Mouse (Mus musculus): ENCODE measurements around the gene Ugt2a3. TPM values are rescaled to one million over a fixed set of nuclear protein-coding genes. Genes with fewer than 3 reads are reported as not detected.
"Not testable (repeated sequence)": the region's sequence is repeated elsewhere in the genome, so short reads cannot be mapped to it uniquely, and the experiment has no call there.

Gene Ugt2a3
- polyA plus RNA-seq (2014; fragmentation: Nextera tagmentation; extraction: Ambion mirVana) = not detected in 2 replicates

DNA sequence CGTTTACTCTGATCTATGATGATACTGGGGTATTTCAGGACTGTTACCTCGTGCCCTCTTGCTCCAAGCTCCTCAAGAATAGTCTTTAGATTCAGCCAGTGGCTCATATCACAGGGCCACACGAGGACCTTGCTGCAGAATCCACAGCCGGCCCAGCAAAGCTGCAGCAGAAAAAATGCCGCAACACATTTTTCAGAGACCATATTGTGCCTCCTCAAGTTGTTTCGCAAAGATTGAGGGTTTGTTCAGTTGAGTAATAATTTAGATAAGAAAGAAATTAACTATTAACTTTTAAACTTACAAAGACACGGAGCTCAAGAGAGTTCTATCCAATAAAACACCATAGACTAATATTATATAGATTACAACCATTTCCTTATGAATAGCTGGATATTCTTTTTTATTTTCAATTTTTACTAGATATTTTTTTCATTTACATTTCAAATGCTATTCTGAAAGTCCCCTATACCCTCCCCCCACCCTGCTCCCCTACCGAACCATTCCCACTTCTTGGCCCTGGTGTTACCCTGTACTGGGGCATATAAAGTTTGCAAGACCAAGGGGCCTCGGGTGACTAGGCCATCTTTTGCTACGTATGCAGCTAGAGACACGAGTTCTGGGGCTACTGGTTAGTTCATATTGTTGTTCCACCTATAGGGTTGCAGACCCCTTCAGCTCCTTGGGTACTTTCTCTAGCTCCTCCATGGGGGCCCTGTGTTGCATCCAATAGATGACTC is at the start of gene Ugt2a3:
Gene Ugt2a3 (minus strand): TSS at position 235 of the 737 bp plus-strand sequence.
- 84% methylated on average over 11 of the region's 11 CpGs for WGBS
- no peak for ATAC-seq (ENCODE audit: insufficient read depth, low FRiP score, low TSS enrichment)
- H3K27me3 ChIP-seq (ENCODE audit: control insufficient read depth, insufficient read depth, low read length) = no peaks in the 10 kb centered on the region

DNA sequence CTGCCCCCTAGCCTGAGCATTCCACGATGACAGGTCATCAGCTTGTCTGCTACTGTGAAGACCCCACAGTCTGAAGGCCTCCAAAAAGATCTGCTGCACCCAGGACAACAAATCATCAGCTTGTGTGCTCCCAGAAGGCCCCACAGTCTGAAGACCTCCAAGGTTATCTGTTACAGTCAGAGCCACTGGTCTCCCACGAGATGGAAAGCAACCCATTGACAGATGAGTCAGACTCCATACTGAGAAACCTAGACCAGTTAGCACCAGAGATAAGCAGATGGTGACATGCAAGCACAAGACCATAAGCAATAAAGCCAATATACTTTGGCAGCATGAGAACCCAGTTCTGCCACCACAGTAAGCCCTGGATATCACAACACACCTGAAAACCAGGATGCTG is 43.2 kb upstream of the Ugt2a3 start:
- DNase-seq (ENCODE audit: low spot score) (no peak), ATAC-seq (ENCODE audit: insufficient read depth, low FRiP score, low TSS enrichment) (no peak)
- Histone ChIP-seq H3K27me3 (ENCODE audit: control insufficient read depth, insufficient read depth, low read length) (no peaks in the 10 kb centered on the region), H3K36me3 (ENCODE audit: control insufficient read depth, insufficient read depth, low read length) (no peaks in the 10 kb centered on the region), H3K4me3 (ENCODE audit: low read depth, low read length) (no peak overlapping the region), H3K27ac (ENCODE audit: low read depth, low read length) (no peak overlapping the region), H3K4me2 (ENCODE audit: low read depth) (no peak overlapping the region), H3K4me1 (ENCODE audit: control insufficient read depth, insufficient read depth, low read length) (no peaks in the 10 kb centered on the region), H3K9ac (ENCODE audit: low read length) (no peak overlapping the region), H3K9me3 (ENCODE audit: control insufficient read depth, low read length) (no peaks in the 10 kb centered on the region)
- WGBS = 80% methylated on average over 2 of the region's 2 CpGs

More for the DNA sequence above, at the start of gene Ugt2a3:
- Histone ChIP-seq H3K4me3 (ENCODE audit: low read depth, low read length) (no peak within 1 kb of the TSS), H3K9me3 (ENCODE audit: control insufficient read depth, low read length) (no peaks in the 10 kb centered on the region), H3K9ac (ENCODE audit: low read length) (no peak within 1 kb of the TSS), H3K4me2 (ENCODE audit: low read depth) (no peak within 1 kb of the TSS), H3K36me3 (ENCODE audit: control insufficient read depth, insufficient read depth, low read length) (no peaks in the 10 kb centered on the region), H3K4me1 (ENCODE audit: control insufficient read depth, insufficient read depth, low read length) (no peaks in the 10 kb centered on the region), H3K27ac (ENCODE audit: low read depth, low read length) (no peak within 1 kb of the TSS)
- no peak for DNase-seq (ENCODE audit: low spot score)

DNA sequence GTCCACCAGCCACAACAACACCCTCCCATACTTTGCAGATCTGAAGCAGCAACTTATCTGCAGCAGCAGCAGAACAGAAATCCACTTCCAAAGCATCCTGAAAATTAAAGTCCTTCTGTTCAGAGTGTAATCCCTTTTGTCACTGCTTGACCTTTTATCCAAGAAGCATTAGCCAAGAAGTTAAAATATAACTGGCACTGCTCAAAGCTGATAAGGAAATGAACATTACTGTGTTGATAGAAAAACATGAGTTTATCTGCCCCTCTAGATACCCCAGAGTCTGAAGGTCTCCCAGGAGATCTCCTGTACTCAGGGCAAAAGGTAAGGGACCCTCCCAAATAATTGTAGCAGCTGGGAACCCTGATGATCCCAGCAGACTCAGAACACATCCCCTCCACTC is 42.8 kb upstream of the Ugt2a3 start:
- no peaks in the 10 kb centered on the region for H3K4me1 ChIP-seq (ENCODE audit: control insufficient read depth, insufficient read depth, low read length)
- no peak overlapping the region for H3K4me2 ChIP-seq (ENCODE audit: low read depth)
- no peak overlapping the region for H3K9ac ChIP-seq (ENCODE audit: low read length)
- H3K27ac ChIP-seq (ENCODE audit: low read depth, low read length) = no peak overlapping the region
- ATAC-seq (ENCODE audit: insufficient read depth, low FRiP score, low TSS enrichment) (no peak), DNase-seq (ENCODE audit: low spot score) (no peak)
- H3K27me3 ChIP-seq (ENCODE audit: control insufficient read depth, insufficient read depth, low read length) = no peaks in the 10 kb centered on the region
- no peaks in the 10 kb centered on the region for H3K36me3 ChIP-seq (ENCODE audit: control insufficient read depth, insufficient read depth, low read length)
- H3K9me3 ChIP-seq (ENCODE audit: control insufficient read depth, low read length) = no peaks in the 10 kb centered on the region
- H3K4me3 ChIP-seq (ENCODE audit: low read depth, low read length) = no peak overlapping the region

DNA sequence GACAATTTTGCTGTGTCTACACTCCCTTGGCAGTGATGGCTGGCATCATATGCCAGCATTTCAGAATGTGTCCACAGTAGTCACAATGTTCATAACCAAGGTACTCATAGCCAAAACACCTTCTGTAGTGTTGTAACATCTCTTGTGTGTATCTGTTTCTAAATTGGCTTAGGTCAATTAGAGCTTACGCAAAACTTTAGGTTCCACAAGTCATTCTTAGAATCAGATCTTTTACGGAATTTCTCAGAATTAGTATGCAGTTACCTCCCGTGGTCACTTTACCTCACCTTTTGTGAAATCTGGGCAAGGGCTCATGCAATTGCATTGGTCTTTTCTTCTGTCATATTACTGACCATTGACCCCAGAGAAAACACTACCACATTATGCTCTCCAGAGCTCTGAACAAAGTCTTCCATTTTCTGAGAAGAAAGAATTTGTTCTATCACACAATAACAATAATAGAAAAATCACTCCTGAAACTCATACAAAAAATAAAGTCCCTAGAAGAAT is 38.9 kb upstream of the Ugt2a3 start:
- Histone ChIP-seq H3K36me3 (ENCODE audit: control insufficient read depth, insufficient read depth, low read length) (no peaks in the 10 kb centered on the region), H3K4me3 (ENCODE audit: low read depth, low read length) (no peak overlapping the region), H3K4me2 (ENCODE audit: low read depth) (no peak overlapping the region), H3K4me1 (ENCODE audit: control insufficient read depth, insufficient read depth, low read length) (no peaks in the 10 kb centered on the region), H3K9ac (ENCODE audit: low read length) (no peak overlapping the region), H3K27ac (ENCODE audit: low read depth, low read length) (no peak overlapping the region), H3K27me3 (ENCODE audit: control insufficient read depth, insufficient read depth, low read length) (no peaks in the 10 kb centered on the region), H3K9me3 (ENCODE audit: control insufficient read depth, low read length) (no peaks in the 10 kb centered on the region)
- WGBS = 92% methylated on average over 3 of the region's 3 CpGs
- ATAC-seq (ENCODE audit: insufficient read depth, low FRiP score, low TSS enrichment) (no peak), DNase-seq (ENCODE audit: low spot score) (no peak)

DNA sequence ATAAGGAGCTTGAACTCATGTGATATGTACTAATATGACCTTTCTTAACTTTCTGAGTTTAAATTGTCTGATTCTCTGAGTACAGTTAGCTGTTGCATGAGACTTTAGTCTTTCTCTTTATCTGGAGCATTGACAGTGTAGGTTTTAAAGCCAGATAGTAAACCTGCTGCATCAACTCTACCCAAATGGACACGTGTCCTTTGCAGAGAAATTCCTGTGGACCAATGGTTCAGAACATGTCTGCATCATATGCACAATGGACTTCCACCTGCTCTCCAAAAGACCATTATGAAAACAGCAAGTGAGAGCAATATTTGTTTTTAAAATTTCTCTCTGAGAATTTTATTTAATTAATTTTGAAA is 36.5 kb upstream of the Ugt2a3 start:
- Histone ChIP-seq H3K9me3 (ENCODE audit: control insufficient read depth, low read length) (no peaks in the 10 kb centered on the region), H3K4me3 (ENCODE audit: low read depth, low read length) (no peak overlapping the region)

DNA sequence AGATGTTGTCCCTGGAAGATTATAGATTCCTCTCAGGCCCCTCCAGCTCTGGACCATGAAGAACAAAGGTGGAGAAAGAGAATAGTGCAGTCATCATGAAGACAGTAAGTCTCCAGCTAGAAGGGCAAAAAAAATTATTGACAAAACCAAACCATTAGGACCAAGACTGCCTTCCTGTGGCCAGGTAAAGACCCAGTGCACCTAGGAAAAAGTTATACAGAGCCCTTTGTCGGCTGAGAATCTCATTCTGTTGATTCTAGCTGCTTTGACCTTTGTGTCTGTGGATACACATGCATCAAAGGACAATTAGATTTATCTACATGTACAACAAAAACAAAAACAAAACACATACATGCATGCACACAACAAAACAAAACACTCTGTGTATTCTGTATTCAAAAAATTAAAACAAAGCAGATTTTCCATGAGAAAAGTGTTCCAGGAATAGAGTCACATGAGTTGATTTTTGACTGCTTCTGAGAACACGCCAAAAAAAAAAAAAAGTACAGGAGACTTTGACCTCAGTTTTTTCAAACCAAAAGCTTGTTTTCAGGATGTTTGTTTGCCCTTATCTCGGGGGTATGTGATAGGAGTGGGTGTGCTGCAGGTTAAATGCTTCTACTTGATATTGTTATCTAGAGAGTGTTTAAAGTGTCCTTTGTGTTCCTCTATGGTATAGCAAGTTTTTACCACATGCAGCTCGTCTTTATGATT is 36.0 kb upstream of the Ugt2a3 start:
- DNase-seq (ENCODE audit: low spot score); H3K27me3 ChIP-seq (ENCODE audit: control insufficient read depth, insufficient read depth, low read length); H3K4me2 ChIP-seq (ENCODE audit: low read depth); H3K9ac ChIP-seq (ENCODE audit: low read length); ATAC-seq (ENCODE audit: insufficient read depth, low FRiP score, low TSS enrichment); H3K4me3 ChIP-seq (ENCODE audit: low read depth, low read length); H3K9me3 ChIP-seq (ENCODE audit: control insufficient read depth, low read length); H3K27ac ChIP-seq (ENCODE audit: low read depth, low read length); H3K4me1 ChIP-seq (ENCODE audit: control insufficient read depth, insufficient read depth, low read length); H3K36me3 ChIP-seq (ENCODE audit: control insufficient read depth, insufficient read depth, low read length): not testable (repeated sequence)
- 76% methylated on average over 4 of the region's 4 CpGs for WGBS

More for the DNA sequence above, 36.5 kb upstream of the Ugt2a3 start:
- 79% methylated on average over 1 of the region's 1 CpGs for WGBS
- ATAC-seq (ENCODE audit: insufficient read depth, low FRiP score, low TSS enrichment) (no peak), DNase-seq (ENCODE audit: low spot score) (no peak)
- Histone ChIP-seq H3K36me3 (ENCODE audit: control insufficient read depth, insufficient read depth, low read length) (no peaks in the 10 kb centered on the region), H3K27me3 (ENCODE audit: control insufficient read depth, insufficient read depth, low read length) (no peaks in the 10 kb centered on the region), H3K4me1 (ENCODE audit: control insufficient read depth, insufficient read depth, low read length) (no peaks in the 10 kb centered on the region), H3K4me2 (ENCODE audit: low read depth) (no peak overlapping the region), H3K27ac (ENCODE audit: low read depth, low read length) (no peak overlapping the region), H3K9ac (ENCODE audit: low read length) (no peak overlapping the region)

DNA sequence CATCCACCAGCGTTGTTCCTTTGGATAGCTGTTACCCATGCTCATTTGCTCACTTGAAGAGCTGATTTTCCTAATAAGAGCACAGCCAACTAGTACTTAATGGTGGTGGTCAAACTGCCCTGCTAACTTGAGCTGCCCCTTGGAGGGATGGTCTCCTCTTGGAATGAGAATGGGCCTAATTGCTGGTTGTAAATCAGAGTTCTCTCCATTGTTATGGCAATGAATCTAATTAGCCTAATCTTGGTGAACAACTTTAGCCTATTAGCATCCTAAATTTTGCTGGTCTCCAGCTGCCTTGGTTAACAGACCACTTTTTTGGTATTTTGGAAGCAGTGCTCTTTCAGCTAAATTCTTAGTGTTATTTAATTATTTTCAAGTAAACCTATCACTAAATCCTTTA is 13.4 kb upstream of the Ugt2a3 start:
- 28% methylated on average over 1 of the region's 1 CpGs for WGBS
- Histone ChIP-seq H3K27ac (ENCODE audit: low read depth, low read length) (no peak overlapping the region), H3K9me3 (ENCODE audit: control insufficient read depth, low read length) (no peaks in the 10 kb centered on the region), H3K9ac (ENCODE audit: low read length) (no peak overlapping the region), H3K36me3 (ENCODE audit: control insufficient read depth, insufficient read depth, low read length) (no peaks in the 10 kb centered on the region), H3K4me3 (ENCODE audit: low read depth, low read length) (no peak overlapping the region), H3K4me2 (ENCODE audit: low read depth) (no peak overlapping the region), H3K27me3 (ENCODE audit: control insufficient read depth, insufficient read depth, low read length) (no peaks in the 10 kb centered on the region), H3K4me1 (ENCODE audit: control insufficient read depth, insufficient read depth, low read length) (no peaks in the 10 kb centered on the region)
- DNase-seq (ENCODE audit: low spot score) = no peak
- no peak for ATAC-seq (ENCODE audit: insufficient read depth, low FRiP score, low TSS enrichment)

DNA sequence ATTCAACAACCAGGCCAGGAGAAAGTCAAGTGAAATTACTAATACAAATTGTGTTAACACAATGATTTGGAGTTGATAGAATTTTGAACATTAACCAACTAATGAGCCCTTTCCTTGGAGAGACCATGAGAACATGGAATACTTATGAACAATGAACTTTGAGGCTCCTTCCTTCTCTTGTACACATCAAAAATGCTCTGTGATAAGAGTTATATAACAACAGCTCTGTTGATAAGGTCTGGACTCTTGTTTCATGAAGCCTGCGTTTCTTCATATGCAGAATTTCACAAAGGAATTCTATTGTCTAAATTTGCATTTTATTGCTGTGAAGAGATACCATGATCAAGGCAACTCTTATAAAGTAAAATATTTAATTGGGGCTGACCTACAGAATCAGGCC is 12.2 kb upstream of the Ugt2a3 start:
- not testable (repeated sequence) for H3K36me3 ChIP-seq (ENCODE audit: control insufficient read depth, insufficient read depth, low read length)

More for the DNA sequence above, 12.2 kb upstream of the Ugt2a3 start:
- not testable (repeated sequence) for H3K27me3 ChIP-seq (ENCODE audit: control insufficient read depth, insufficient read depth, low read length); H3K9ac ChIP-seq (ENCODE audit: low read length); DNase-seq (ENCODE audit: low spot score); H3K27ac ChIP-seq (ENCODE audit: low read depth, low read length); H3K9me3 ChIP-seq (ENCODE audit: control insufficient read depth, low read length); H3K4me1 ChIP-seq (ENCODE audit: control insufficient read depth, insufficient read depth, low read length); ATAC-seq (ENCODE audit: insufficient read depth, low FRiP score, low TSS enrichment); H3K4me2 ChIP-seq (ENCODE audit: low read depth); H3K4me3 ChIP-seq (ENCODE audit: low read depth, low read length)
- WGBS = 76% methylated on average over 1 of the region's 1 CpGs

All from neural tube, embryonic 11.5 days (tissue).